Mouse (Mus musculus) thymus, adult 18-20 months (tissue): ENCODE results near the gene Fpr-rs7.

ENCODE experiments used
- DNase-seq, 2 experiments: peaks; one replicate each; pipeline ENCODE4 v3.0.0; 2022; ENCODE audit warnings: mixed read lengths in 2 of 2

Gene Fpr-rs7

GRCm38 (mm10) chr17:20114126-20114525 is at the start of gene Fpr-rs7:
Gene Fpr-rs7 (minus strand): TSS chr17:20114226.
- DNase-seq = no peak

GRCm38 (mm10) chr17:20074090-20074489 is 39.9 kb downstream of the Fpr-rs7 start:
- DNase-seq = no peak

- DNase-seq = no peak
Measured at GRCm38 (mm10) chr17:20071656-20072396, 42.2 kb downstream of the Fpr-rs7 start.
